Mouse (Mus musculus): Measurements from ENCODE around the gene Nkx2-3. TPM values are rescaled to one million over a fixed set of nuclear protein-coding genes. Genes with fewer than 3 reads are reported as not detected.

The Nkx2-3 gene
- polyA plus RNA-seq, 1 experiment, result 0.06 TPM

DNA sequence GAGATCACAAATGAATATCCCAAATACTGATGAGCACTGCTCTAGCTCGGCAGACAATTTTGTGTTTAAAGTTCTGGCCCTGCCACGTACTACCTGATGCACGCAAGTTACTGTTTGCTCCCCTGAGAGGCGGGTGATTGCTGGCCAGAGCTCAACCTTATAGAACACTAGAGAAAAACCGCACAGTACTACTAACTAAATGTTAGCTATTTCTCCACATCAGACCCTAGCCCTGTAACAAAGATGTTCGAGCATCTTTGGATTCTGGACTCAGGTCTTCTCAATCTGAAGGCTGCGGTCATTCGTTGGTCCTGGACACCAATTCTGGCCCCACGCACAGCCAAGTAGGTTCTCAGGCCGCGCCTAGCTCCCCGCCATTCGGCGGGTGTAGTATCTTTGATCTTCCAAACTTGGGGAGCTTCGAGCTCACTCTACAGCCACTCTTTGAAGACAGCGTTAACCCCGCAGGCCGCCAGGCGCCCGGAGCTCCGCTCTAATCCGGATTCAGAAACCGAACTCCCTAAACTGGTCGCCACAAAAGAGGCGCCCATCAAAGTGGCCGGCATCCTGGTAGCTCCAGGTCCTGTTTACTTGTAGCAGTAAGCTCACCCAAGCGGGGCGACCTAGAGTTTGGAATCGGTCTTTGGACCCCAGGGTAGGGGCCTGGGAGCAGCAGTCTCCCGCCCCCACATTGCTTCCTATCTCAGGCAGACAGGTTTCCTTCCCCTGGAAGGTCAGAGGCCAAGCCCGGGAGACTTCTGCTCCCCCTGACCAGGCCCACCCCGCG lies 11.4 kb upstream of the Nkx2-3 start:
- Histone ChIP-seq H3K27me3 (ENCODE audit: control insufficient read depth, insufficient read depth, low read length) (peaks cover 6% of the 10 kb centered on the region), H3K4me3 (ENCODE audit: control insufficient read depth, low read depth, low read length) (no peak overlapping the region), H3K36me3 (ENCODE audit: control insufficient read depth, insufficient read depth, low read length) (no peaks in the 10 kb centered on the region), H3K27ac (ENCODE audit: control insufficient read depth, insufficient read depth, low read depth, low read length) (no peak overlapping the region), H3K4me1 (ENCODE audit: control insufficient read depth, insufficient read depth, low read length) (peaks cover 10% of the 10 kb centered on the region)
- TF ChIP-seq CTCF (IDR thresholded peaks at IDR 0.05; ENCODE audit: control insufficient read depth, insufficient read depth, insufficient replicate concordance, low read depth, low read length) (no peak), POLR2A (IDR thresholded peaks at IDR 0.05; ENCODE audit: control insufficient read depth, low read depth, low read length) (no peak)

- H3K27me3 ChIP-seq (ENCODE audit: control insufficient read depth, insufficient read depth, low read length), result peaks cover 9% of the 10 kb centered on the region
Measured at GRCm38 (mm10) chr19:43601440-43601839, 10.7 kb upstream of the Nkx2-3 start.

GRCm38 (mm10) chr19:43601996-43602590 lies 10.0 kb upstream of the Nkx2-3 start:
- peaks cover 11% of the 10 kb centered on the region for H3K27me3 ChIP-seq (ENCODE audit: control insufficient read depth, insufficient read depth, low read length)
- H3K4me3 ChIP-seq (ENCODE audit: control insufficient read depth, low read depth, low read length), result no peak overlapping the region
- no peaks in the 10 kb centered on the region for H3K36me3 ChIP-seq (ENCODE audit: control insufficient read depth, insufficient read depth, low read length)
- TF ChIP-seq CTCF (IDR thresholded peaks at IDR 0.05; ENCODE audit: control insufficient read depth, insufficient read depth, insufficient replicate concordance, low read depth, low read length) (no peak), POLR2A (IDR thresholded peaks at IDR 0.05; ENCODE audit: control insufficient read depth, low read depth, low read length) (no peak)
- H3K4me1 ChIP-seq (ENCODE audit: control insufficient read depth, insufficient read depth, low read length), result peaks cover 14% of the 10 kb centered on the region
- H3K27ac ChIP-seq (ENCODE audit: control insufficient read depth, insufficient read depth, low read depth, low read length), result no peak overlapping the region

More at GRCm38 (mm10) chr19:43601440-43601839, 10.7 kb upstream of the Nkx2-3 start:
- H3K36me3 ChIP-seq (ENCODE audit: control insufficient read depth, insufficient read depth, low read length), result no peaks in the 10 kb centered on the region
- TF ChIP-seq CTCF (IDR thresholded peaks at IDR 0.05; ENCODE audit: control insufficient read depth, insufficient read depth, insufficient replicate concordance, low read depth, low read length) (no peak), POLR2A (IDR thresholded peaks at IDR 0.05; ENCODE audit: control insufficient read depth, low read depth, low read length) (no peak)
- no peak overlapping the region for H3K4me3 ChIP-seq (ENCODE audit: control insufficient read depth, low read depth, low read length)
- H3K27ac ChIP-seq (ENCODE audit: control insufficient read depth, insufficient read depth, low read depth, low read length), result no peak overlapping the region
- H3K4me1 ChIP-seq (ENCODE audit: control insufficient read depth, insufficient read depth, low read length), result peaks cover 10% of the 10 kb centered on the region

- TF ChIP-seq CTCF (IDR thresholded peaks at IDR 0.05; ENCODE audit: control insufficient read depth, insufficient read depth, insufficient replicate concordance, low read depth, low read length) (no peak), POLR2A (IDR thresholded peaks at IDR 0.05; ENCODE audit: control insufficient read depth, low read depth, low read length) (no peak)
- Histone ChIP-seq H3K27ac (ENCODE audit: control insufficient read depth, insufficient read depth, low read depth, low read length) (no peak overlapping the region), H3K27me3 (ENCODE audit: control insufficient read depth, insufficient read depth, low read length) (peaks cover 11% of the 10 kb centered on the region)
Measured at GRCm38 (mm10) chr19:43603521-43603920, 8.6 kb upstream of the Nkx2-3 start.

DNA sequence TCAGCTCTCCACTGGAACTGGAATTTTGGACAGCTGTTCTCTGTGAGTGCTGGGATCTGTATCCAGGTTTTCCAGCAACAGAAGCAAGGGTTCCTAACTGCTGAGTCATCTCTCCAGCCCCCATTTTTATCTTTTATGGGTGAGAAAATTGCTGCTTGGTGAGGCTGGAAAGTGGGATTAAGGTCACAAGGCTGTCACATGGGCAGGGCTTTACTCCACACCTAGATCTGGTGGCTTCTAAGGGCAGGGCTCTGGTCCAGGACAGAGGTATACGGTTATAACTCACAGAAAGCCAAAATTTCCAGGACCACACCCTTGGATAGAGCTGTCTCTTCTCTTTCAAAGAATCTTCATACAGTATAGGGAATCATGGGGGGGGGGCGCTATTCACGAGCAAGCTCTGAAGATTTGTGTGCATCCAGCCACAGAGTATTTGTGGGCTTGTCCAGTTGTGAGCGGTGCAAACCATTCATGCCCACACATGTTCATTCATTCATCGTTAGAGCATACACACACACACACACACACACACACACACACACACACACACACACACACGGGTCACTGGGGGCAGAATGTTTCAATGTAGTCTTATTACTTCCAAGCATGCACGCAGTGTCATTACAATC lies 7.5 kb upstream of the Nkx2-3 start:
- no peak overlapping the region for H3K4me3 ChIP-seq (ENCODE audit: control insufficient read depth, low read depth, low read length)
- TF ChIP-seq POLR2A (IDR thresholded peaks at IDR 0.05; ENCODE audit: control insufficient read depth, low read depth, low read length) (no peak), CTCF (IDR thresholded peaks at IDR 0.05; ENCODE audit: control insufficient read depth, insufficient read depth, insufficient replicate concordance, low read depth, low read length) (no peak)
- H3K4me1 ChIP-seq (ENCODE audit: control insufficient read depth, insufficient read depth, low read length), result peaks cover 15% of the 10 kb centered on the region
- H3K27me3 ChIP-seq (ENCODE audit: control insufficient read depth, insufficient read depth, low read length), result peaks cover 11% of the 10 kb centered on the region
- H3K36me3 ChIP-seq (ENCODE audit: control insufficient read depth, insufficient read depth, low read length), result no peaks in the 10 kb centered on the region
- no peak overlapping the region for H3K27ac ChIP-seq (ENCODE audit: control insufficient read depth, insufficient read depth, low read depth, low read length)

More at GRCm38 (mm10) chr19:43603521-43603920, 8.6 kb upstream of the Nkx2-3 start:
- Histone ChIP-seq H3K36me3 (ENCODE audit: control insufficient read depth, insufficient read depth, low read length) (no peaks in the 10 kb centered on the region), H3K4me3 (ENCODE audit: control insufficient read depth, low read depth, low read length) (no peak overlapping the region), H3K4me1 (ENCODE audit: control insufficient read depth, insufficient read depth, low read length) (peaks cover 15% of the 10 kb centered on the region)

DNA sequence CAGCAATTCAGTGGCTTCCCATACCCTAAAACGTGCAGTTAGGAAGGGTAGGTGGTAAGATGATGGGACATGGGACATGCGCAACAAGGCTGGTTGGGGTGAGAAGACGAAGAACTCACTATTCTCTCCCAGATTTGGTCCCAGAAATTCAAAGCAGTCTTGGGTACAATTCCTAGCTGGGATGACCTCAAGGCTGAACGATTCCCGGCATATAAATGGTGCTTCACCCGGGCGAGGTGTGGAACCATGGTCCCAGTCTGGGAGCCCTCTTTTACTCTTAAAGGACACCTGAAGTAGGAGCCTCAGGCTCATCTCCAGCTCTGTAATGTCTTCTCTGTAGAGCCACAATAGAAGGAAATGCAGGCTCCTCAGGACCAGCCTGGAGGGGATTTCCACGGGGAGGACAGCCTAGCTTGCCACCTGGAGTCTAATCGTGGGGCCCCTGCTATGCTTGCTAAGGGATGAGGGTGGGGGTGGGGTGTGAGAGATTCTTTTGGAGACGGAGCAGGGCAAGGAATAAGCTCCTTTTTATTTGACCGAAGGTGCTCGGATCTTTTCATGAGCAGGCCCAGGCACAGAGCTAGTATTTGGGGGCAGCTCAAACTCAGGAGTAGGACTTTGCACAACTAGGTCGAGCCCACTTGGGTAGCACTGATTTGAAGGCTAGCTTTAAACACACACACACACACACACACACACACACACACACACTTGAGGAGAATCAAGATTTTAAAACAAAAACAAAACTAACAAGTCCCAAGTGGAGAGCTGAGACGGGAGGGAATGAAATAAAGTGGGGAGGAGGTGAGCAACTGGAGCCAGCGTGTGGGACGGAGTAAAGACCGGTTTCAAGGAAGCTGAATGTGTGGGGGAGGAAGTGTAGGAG lies 6.2 kb upstream of the Nkx2-3 start:
- no peak overlapping the region for H3K4me3 ChIP-seq (ENCODE audit: control insufficient read depth, low read depth, low read length)
- no peak for TF ChIP-seq POLR2A (IDR thresholded peaks at IDR 0.05; ENCODE audit: control insufficient read depth, low read depth, low read length)
- no peak for TF ChIP-seq CTCF (IDR thresholded peaks at IDR 0.05; ENCODE audit: control insufficient read depth, insufficient read depth, insufficient replicate concordance, low read depth, low read length)
- no peaks in the 10 kb centered on the region for H3K36me3 ChIP-seq (ENCODE audit: control insufficient read depth, insufficient read depth, low read length)
- peaks cover 10% of the 10 kb centered on the region for H3K4me1 ChIP-seq (ENCODE audit: control insufficient read depth, insufficient read depth, low read length)
- peaks cover 7% of the 10 kb centered on the region for H3K27me3 ChIP-seq (ENCODE audit: control insufficient read depth, insufficient read depth, low read length)
- H3K27ac ChIP-seq (ENCODE audit: control insufficient read depth, insufficient read depth, low read depth, low read length), result no peak overlapping the region
